Comparison of ENCODE assay signal across 24 mouse cellular contexts in the genomic region with DNA sequence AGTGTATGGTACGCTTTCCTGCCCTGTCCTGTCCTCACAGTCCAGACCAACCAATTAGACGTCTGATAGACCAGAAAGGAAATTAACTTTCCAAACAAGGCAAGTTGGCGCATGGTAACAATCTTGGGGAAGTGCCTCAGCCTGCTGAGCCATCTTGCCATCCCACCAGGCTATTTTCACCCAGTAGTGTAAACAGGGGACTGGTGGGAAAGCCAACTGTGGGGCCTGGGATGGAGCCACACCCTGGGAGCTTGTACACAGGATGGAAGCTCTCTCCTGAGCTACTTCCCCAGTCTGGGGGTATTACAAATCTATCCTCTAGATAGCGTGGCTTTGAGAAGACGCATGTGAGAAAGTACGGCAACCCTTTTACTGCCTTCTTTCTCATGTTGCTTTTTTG.
DNase-seq lines count a peak whose midpoint lies in the region; ATAC-seq and TF ChIP-seq lines count a peak whose summit lies in the region.
"Had no signal": no experiment of that assay in that cellular context is flagged by ENCODE, and none has a peak within 500 bp of the region (broad histone marks: within the 10 kb centered on the region; RNA-seq: fewer than 3 reads in every experiment).

No protein-coding gene starts in this region.

- H3K27me3 ChIP-seq in lung, postnatal 0 days (replicated peaks; ENCODE audit: insufficient read depth, low read length) = no peaks in the 10 kb centered on the region
- H3K27me3 ChIP-seq in limb, embryonic 10.5 days (ENCODE audit: low read depth, poor library complexity, severe bottlenecking) = no peaks in the 10 kb centered on the region
- H3K27me3 ChIP-seq: heart, embryonic 12.5 days; heart, embryonic 15.5 days; hindbrain, embryonic 12.5 days; hindbrain, embryonic 15.5 days had no signal

- peak; percentile 72 for ATAC-seq in lung, postnatal 0 days
- ATAC-seq: activated CD4-positive, CD25-positive, alpha-beta regulatory T cell, adult 4 months; forebrain, embryonic 14.5 days; forebrain, postnatal 0 days had no signal

- no peak overlapping the region for H3K4me2 ChIP-seq in lung, postnatal 0 days (replicated peaks; ENCODE audit: low read depth, low read length)
- H3K4me2 ChIP-seq: heart, embryonic 12.5 days; heart, embryonic 15.5 days; hindbrain, embryonic 12.5 days; hindbrain, embryonic 15.5 days had no signal

- H3K36me3 ChIP-seq in lung, postnatal 0 days (ENCODE audit: insufficient read depth, low read length) = 0 out of 2 replicates have a peak, but pooled peaks cover 16% of the 10 kb centered on the region
- H3K36me3 ChIP-seq in limb, embryonic 10.5 days = peaks cover 64% of the 10 kb centered on the region
- H3K36me3 ChIP-seq: hindbrain, embryonic 15.5 days had no signal

- H3K9me3 ChIP-seq in lung, postnatal 0 days (ENCODE audit: low read length) = no peaks in the 10 kb centered on the region
- no peaks in the 10 kb centered on the region for H3K9me3 ChIP-seq in limb, embryonic 10.5 days (replicated peaks)
- H3K9me3 ChIP-seq: forebrain, embryonic 10.5 days; heart, embryonic 12.5 days; heart, embryonic 15.5 days; hindbrain, embryonic 12.5 days; hindbrain, embryonic 15.5 days had no signal

- 69% methylated on average over 6 of the region's 6 CpGs for WGBS in lung, postnatal 0 days
- WGBS in limb, embryonic 10.5 days = 91% methylated on average over 6 of the region's 6 CpGs

- peak; percentile 64 for TF ChIP-seq EP300 in lung, postnatal 0 days (IDR thresholded peaks at IDR 0.05)

- H3K9ac ChIP-seq in lung, postnatal 0 days (replicated peaks; ENCODE audit: low read depth) = no peak overlapping the region
- H3K9ac ChIP-seq: forebrain, postnatal 0 days; heart, embryonic 12.5 days; heart, embryonic 15.5 days; hindbrain, embryonic 12.5 days; hindbrain, embryonic 15.5 days had no signal

- no peak overlapping the region for H3K4me3 ChIP-seq in lung, postnatal 0 days (ENCODE audit: low read depth, low read length)
- H3K4me3 ChIP-seq in limb, embryonic 10.5 days = no peak overlapping the region
- H3K4me3 ChIP-seq: forebrain, embryonic 10.5 days; gastrocnemius, adult 2 months; heart, embryonic 12.5 days; heart, embryonic 15.5 days; hindbrain, embryonic 12.5 days; hindbrain, embryonic 15.5 days had no signal

- peak; percentile 35 for DNase-seq in lung, postnatal 0 days (ENCODE audit: low spot score)
- peak; percentile 42 for DNase-seq in lung, postnatal 14 days
- peak; percentile 34 to 71 for DNase-seq in lung, postnatal 4 days
- no peak for DNase-seq in limb, embryonic 10.5 days (ENCODE audit: low spot score)
- no peak for DNase-seq in heart, postnatal 4 days
- no peak for DNase-seq in B cell, adult 2 months
- DNase-seq: adrenal gland, adult 8-10 months; adrenal gland, postnatal 25 days; cerebellum, adult 11-12 months; cerebellum, adult 8-10 months; cerebellum, postnatal 10 days; cerebellum, postnatal 36 days; forebrain, postnatal 0 days; gastrocnemius, adult 2 months; gastrocnemius, postnatal 14 days; heart, adult 18-20 months; heart, postnatal 14 days had no signal

- H3K27ac ChIP-seq in lung, postnatal 0 days (ENCODE audit: low read length) = peak overlapping the region; percentile 16; the same call in 1 of the 2 replicates
- no peak overlapping the region for H3K27ac ChIP-seq in limb, embryonic 10.5 days
- H3K27ac ChIP-seq: forebrain, embryonic 10.5 days; gastrocnemius, adult 2 months; heart, embryonic 15.5 days; hindbrain, embryonic 12.5 days; hindbrain, embryonic 15.5 days had no signal

- no peaks in the 10 kb centered on the region; the same call in 1 of the 2 replicates for H3K4me1 ChIP-seq in lung, postnatal 0 days (ENCODE audit: insufficient read depth, low read depth, low read length)
- H3K4me1 ChIP-seq in limb, embryonic 10.5 days = no peaks in the 10 kb centered on the region
- H3K4me1 ChIP-seq: forebrain, embryonic 10.5 days; hindbrain, embryonic 12.5 days; hindbrain, embryonic 15.5 days had no signal

- no peak for TF ChIP-seq CTCF in lung, postnatal 0 days (IDR thresholded peaks at IDR 0.05)

Comparison
In these comparisons a context has a peak if more than half of its experiments do, and no peak if none do; other contexts are left out.
1. DNase-seq: peak in lung, postnatal 0 days (single experiment), lung, postnatal 14 days (single experiment) and lung, postnatal 4 days (2 of 2); none in limb, embryonic 10.5 days (single experiment), heart, postnatal 4 days (single experiment) and B cell, adult 2 months (0 of 2).